Mouse (Mus musculus) G1E (cell line): ENCODE data around the gene Pgm2.

ENCODE experiments used
- CTCF ChIP-seq: IDR thresholded peaks from 2 replicates; pipeline ENCODE4 v1.5.1; 2012; ENCODE audit warnings: low read depth, low read length, inconsistent platforms, mixed read lengths
- GATA1 ChIP-seq: IDR thresholded peaks from 2 replicates; pipeline ENCODE4 v1.6.1; 2012; ENCODE audit warnings: borderline replicate concordance, low read length, inconsistent platforms, mixed read lengths
- GATA2 ChIP-seq: IDR thresholded peaks from 2 replicates; pipeline ENCODE4 v1.6.1; 2012; ENCODE audit warnings: low read depth, low read length, inconsistent platforms, borderline replicate concordance

- TF ChIP-seq CTCF, result no peak
- TF ChIP-seq GATA1, result no peak
- no peak for TF ChIP-seq GATA2
Measured at GRCm38 (mm10) chr5:64102717-64103075, 9.9 kb downstream of the Pgm2 start.
